Mouse (Mus musculus) E14TG2a.4 (cell line): ENCODE measurements at regions not wholly inside any gene's neighbourhood (a gene's known extent, or its start where the extent isn't known, plus 50 kb on each side); places are given as distances from the start of the nearest gene placed in this dataset.
A peak's percentile ranks its signal among the peaks of the same experiment; 100 is the strongest.

Experiments
- CTCF ChIP-seq: conservative IDR thresholded peaks from 2 replicates; pipeline ENCODE4 v1.5.1; 2014; ENCODE audit warnings: low read length
- NANOG ChIP-seq: IDR thresholded peaks from 2 replicates; pipeline ENCODE4 v1.6.1; 2014; ENCODE audit warnings: borderline replicate concordance, low read length, mixed read lengths
- POU5F1 ChIP-seq: IDR thresholded peaks from 2 replicates; pipeline ENCODE4 v1.6.1; 2014; ENCODE audit warnings: low read length, borderline replicate concordance

- TF ChIP-seq CTCF (peak; percentile 90), POU5F1 (no peak), NANOG (no peak)
Observed at GRCm38 (mm10) chr11:20913598-20914296, 82.9 kb upstream of the Lgalsl start.
